Mouse (Mus musculus) thymus, adult 18-20 months (tissue): ENCODE results near the gene Atp11a.

Experiments used
- DNase-seq, 2 experiments: peaks; one replicate each; pipeline ENCODE4 v3.0.0; 2022; ENCODE audit warnings: mixed read lengths in 2 of 2

The Atp11a gene

GRCm38 (mm10) chr8:12915187-12916006 lies 158.6 kb downstream of the Atp11a start:
- DNase-seq: no peak

DNA sequence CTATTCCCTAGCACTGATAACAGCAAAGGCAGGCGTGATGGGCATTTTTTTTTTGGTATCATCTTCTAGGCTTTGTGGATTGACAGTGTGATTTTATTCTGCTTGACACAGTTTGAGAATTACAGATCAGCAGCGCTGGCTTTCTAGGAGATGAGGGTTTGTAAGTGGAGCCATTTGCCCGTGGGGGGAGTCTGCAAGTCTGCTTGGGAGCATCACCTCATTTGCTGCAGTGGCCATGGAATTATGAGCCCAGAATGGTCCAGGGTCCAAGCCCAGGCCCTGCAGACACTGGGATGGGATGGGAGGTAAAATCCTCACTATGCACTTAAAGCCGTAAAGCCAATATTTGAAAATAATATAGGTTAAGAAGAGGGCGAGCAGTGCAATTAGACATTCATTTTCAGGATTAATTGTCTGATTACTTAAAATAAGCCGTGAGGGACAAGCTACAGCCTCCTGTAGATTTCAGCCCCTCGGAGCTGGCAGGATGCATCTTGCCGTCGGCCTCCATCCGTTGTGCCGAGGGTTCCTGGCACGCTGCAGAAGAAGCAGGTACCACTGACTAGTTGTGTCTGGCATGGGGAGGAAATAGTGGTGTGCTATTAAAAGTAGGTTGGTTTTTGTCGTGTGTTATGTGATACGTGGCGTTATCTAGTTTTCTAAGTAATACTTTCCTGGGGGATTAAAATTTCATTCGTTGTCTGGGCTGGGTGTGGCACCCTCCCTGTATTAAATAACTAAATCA lies 159.5 kb downstream of the Atp11a start:
- no peak for DNase-seq

DNA sequence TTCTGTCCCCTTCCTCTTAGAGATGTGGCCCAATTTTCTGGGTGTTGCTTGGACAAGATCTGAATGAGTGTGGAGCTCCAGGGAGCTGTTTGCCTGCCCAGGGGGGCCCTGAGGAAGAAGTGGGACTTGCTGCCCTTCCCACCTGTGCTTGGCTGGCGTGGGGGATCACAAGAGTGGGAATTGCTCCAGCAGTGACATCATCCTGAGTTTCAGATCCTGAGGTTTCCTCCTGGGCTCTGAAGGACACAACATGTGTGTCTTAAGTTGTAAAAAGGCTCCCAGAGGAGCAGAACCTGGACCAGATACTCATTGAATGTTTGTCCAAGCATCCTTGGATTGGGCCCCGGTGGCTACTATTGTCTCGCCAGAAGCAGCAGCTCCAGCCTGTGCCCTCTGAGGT lies 160.2 kb downstream of the Atp11a start:
- no peak for DNase-seq

GRCm38 (mm10) chr8:12917831-12918230 lies 161.0 kb downstream of the Atp11a start:
- DNase-seq: no peak
